Mouse (Mus musculus) cortical plate, adult 2 months (tissue): ENCODE measurements around the gene Golt1a.

Experiments
- CTCF ChIP-seq: fragments of 200-500 bp; IDR thresholded peaks from 2 replicates; pipeline ENCODE4 v1.5.1; 2011; ENCODE audit warnings: mild to moderate bottlenecking, control low read depth, low read length; ENCODE audit not compliant: insufficient read depth; ENCODE audit errors: extremely low read depth
- POLR2A ChIP-seq: fragments of 200-500 bp; IDR thresholded peaks from 2 replicates; pipeline ENCODE4 v1.6.1; 2011; ENCODE audit warnings: mild to moderate bottlenecking, low read length, control low read depth; ENCODE audit not compliant: insufficient read depth; ENCODE audit errors: extremely low read depth

GRCm38 (mm10) chr1:133333937-133334336 is 24.3 kb downstream of the Golt1a start:
- TF ChIP-seq POLR2A (no peak), CTCF (no peak)
